ENCODE assay signal across 9 mouse cellular contexts in the genomic region with DNA sequence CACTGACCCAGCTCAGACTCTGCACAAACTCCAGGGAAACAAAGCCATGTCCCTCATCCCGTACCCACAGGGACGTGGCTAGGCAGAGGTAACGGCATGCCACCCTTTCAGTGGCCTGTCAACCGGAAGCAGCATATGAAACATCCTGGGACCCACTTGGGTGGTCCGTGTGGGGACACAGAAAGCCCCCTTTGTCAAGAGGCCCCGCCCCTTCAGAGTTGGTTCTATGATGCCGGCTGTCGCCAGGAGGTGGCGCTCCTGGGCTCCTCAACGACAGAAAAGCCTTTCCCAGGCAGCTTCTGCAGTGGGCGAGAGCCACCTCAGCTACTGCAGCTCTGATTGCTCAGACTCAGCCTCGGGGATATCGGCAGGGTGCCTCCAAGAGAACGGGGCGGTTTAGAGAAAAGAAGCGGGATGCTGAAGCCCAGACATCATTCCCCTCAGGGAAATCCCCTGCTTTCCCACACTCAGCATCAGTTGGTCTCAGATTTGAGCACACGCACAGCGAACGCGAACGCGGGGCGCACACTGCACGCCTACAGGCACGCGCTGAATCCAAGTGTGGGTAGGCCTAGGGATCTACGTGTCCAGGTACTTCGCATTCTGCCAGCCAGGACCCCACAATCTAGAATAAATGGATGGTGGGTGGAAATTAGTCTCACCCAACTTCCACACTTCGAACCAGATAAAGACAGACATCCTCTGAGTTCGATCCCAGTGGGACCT. TPM values are rescaled to one million over a fixed set of nuclear protein-coding genes. Genes with fewer than 3 reads are reported as not detected.
DNase-seq lines count a peak whose midpoint lies in the region; ATAC-seq and TF ChIP-seq lines count a peak whose summit lies in the region.
"Had no signal": no experiment of that assay in that cellular context is flagged by ENCODE, and none has a peak within 500 bp of the region (broad histone marks: within the 10 kb centered on the region; RNA-seq: fewer than 3 reads in every experiment).

No protein-coding gene starts in this region.

- peak overlapping the region; percentile 76 for H3K27ac ChIP-seq in hindbrain, embryonic 10.5 days
- H3K27ac ChIP-seq: liver, embryonic 15.5 days had no signal

- H3K4me3 ChIP-seq in G1E (ENCODE audit: low read depth, low read length): peak overlapping the region; percentile 33; the same call in 1 of the 2 replicates
- H3K4me3 ChIP-seq in hindbrain, embryonic 10.5 days: peak overlapping the region; percentile 43
- H3K4me3 ChIP-seq: liver, embryonic 15.5 days had no signal

- H3K9me3 ChIP-seq in G1E (replicated peaks): peaks cover 84% of the 10 kb centered on the region
- no peaks in the 10 kb centered on the region for H3K9me3 ChIP-seq in hindbrain, embryonic 10.5 days
- H3K9me3 ChIP-seq: liver, embryonic 15.5 days had no signal

- no peak for ATAC-seq in G1E (ENCODE audit: extremely low read depth, insufficient number of reproducible peaks, low FRiP score, poor library complexity, severe bottlenecking)

- no peaks in the 10 kb centered on the region for H3K27me3 ChIP-seq in G1E (ENCODE audit: insufficient read depth, low read length)
- H3K27me3 ChIP-seq in hindbrain, embryonic 10.5 days (ENCODE audit: insufficient read depth, poor library complexity, severe bottlenecking): peaks cover 71% of the 10 kb centered on the region

- no peak for DNase-seq in G1E (ENCODE audit: low spot score)
- peak; percentile 87 for DNase-seq in cerebellum, adult 8-10 months
- peak; percentile 65 to 93 for DNase-seq in frontal cortex, adult 2 months (ENCODE audit: extremely low spot score in 1 of 2, low spot score in 1 of 2)
- DNase-seq in hindbrain, embryonic 10.5 days (ENCODE audit: low spot score): peak; percentile 97
- peak; percentile 81 for DNase-seq in layer of hippocampus, adult 9-10 months (ENCODE audit: low spot score)
- peak; percentile 87 for DNase-seq in lung, postnatal 10 days
- peak; percentile 98 for DNase-seq in retina, embryonic 14.5 days (ENCODE audit: low spot score)
- DNase-seq in thymus, postnatal 36 days: peak; percentile 81 to 85

- TF ChIP-seq CTCF in G1E (IDR thresholded peaks at IDR 0.05; ENCODE audit: low read depth, low read length): no peak

- H3K4me1 ChIP-seq in G1E (ENCODE audit: insufficient read depth, low read depth, low read length): no peaks in the 10 kb centered on the region
- H3K4me1 ChIP-seq in hindbrain, embryonic 10.5 days (replicated peaks): peaks cover 47% of the 10 kb centered on the region

- no peaks in the 10 kb centered on the region for H3K36me3 ChIP-seq in G1E (replicated peaks)
- H3K36me3 ChIP-seq in hindbrain, embryonic 10.5 days: no peaks in the 10 kb centered on the region
- H3K36me3 ChIP-seq: liver, embryonic 15.5 days had no signal

- WGBS in hindbrain, embryonic 10.5 days: 8% methylated on average over 30 of the region's 30 CpGs

RNA-seq across cellular contexts. Expression of a gene that starts 10.7 kb away (rescaled TPM):
- not detected in 2 replicates for total RNA-seq in G1E (2014; fragmentation: Nextera tagmentation)
- total RNA-seq in G1E (2017): 0.29 TPM in 1 of 2 replicates, not detected in the other
- not detected in 2 replicates for polyA plus RNA-seq in G1E (2012)
- 0.08 and 0.10 TPM in 2 replicates for polyA plus RNA-seq in frontal cortex, adult 2 months (2012; rRNA removed)
- polyA plus RNA-seq in hindbrain, embryonic 10.5 days (2016; fragmentation: Nextera tagmentation; extraction: Ambion mirVana): not detected in 2 replicates
- polyA plus RNA-seq: liver, embryonic 15.5 days had no signal

RNA-seq across cellular contexts. Expression of a gene that starts 24.1 kb away (rescaled TPM):
- total RNA-seq in G1E (2014; fragmentation: Nextera tagmentation): not detected in 2 replicates
- total RNA-seq in G1E (2017): 0.11 and 0.12 TPM in 2 replicates
- not detected in 2 replicates for polyA plus RNA-seq in G1E (2012)
- polyA plus RNA-seq in frontal cortex, adult 2 months (2012; rRNA removed): 2.8 and 3.3 TPM in 2 replicates
- polyA plus RNA-seq in hindbrain, embryonic 10.5 days (2016; fragmentation: Nextera tagmentation; extraction: Ambion mirVana): 86.6 and 112 TPM in 2 replicates

RNA-seq across cellular contexts. Expression of a gene that starts 42.1 kb away (rescaled TPM):
- total RNA-seq in G1E (2014; fragmentation: Nextera tagmentation): not detected in 2 replicates
- not detected in 2 replicates for total RNA-seq in G1E (2017)
- not detected in 2 replicates for polyA plus RNA-seq in G1E (2012)
- polyA plus RNA-seq in frontal cortex, adult 2 months (2012; rRNA removed): 6.9 and 7.6 TPM in 2 replicates
- polyA plus RNA-seq in hindbrain, embryonic 10.5 days (2016; fragmentation: Nextera tagmentation; extraction: Ambion mirVana): 11.2 and 13.0 TPM in 2 replicates

Comparison
In these comparisons a context has a peak if more than half of its experiments do, and no peak if none do; other contexts are left out.
1. RNA of a gene that starts 24.1 kb away (polyA plus RNA-seq): 86.6 to 112 TPM in hindbrain, embryonic 10.5 days; 2.8 to 3.3 TPM in frontal cortex, adult 2 months and not detected in G1E; every median in the first group is over 10 times any median in the second.